Mouse (Mus musculus) testis, adult 2 months (tissue): ENCODE results near the gene Oas2.

Experiments
- CTCF ChIP-seq: fragments of 200-500 bp; IDR thresholded peaks from 2 replicates; pipeline ENCODE4 v1.5.1; 2012; ENCODE audit warnings: low read depth, mild to moderate bottlenecking, inconsistent platforms, low read length, moderate library complexity; ENCODE audit not compliant: control insufficient read depth, insufficient read depth, insufficient replicate concordance
- POLR2A ChIP-seq: fragments of 200-500 bp; IDR thresholded peaks from 2 replicates; pipeline ENCODE4 v1.6.1; 2012; ENCODE audit warnings: low read depth, mild to moderate bottlenecking, inconsistent platforms, low read length, moderate library complexity; ENCODE audit not compliant: control insufficient read depth

- TF ChIP-seq CTCF, result no peak
- no peak for TF ChIP-seq POLR2A
Observed at GRCm38 (mm10) chr5:120698181-120698580, 51.5 kb downstream of the Oas2 start.
